Mouse (Mus musculus): Measurements from ENCODE around the gene Klrc3. TPM values are rescaled to one million over a fixed set of nuclear protein-coding genes. Genes with fewer than 3 reads are reported as not detected.
"Not testable (repeated sequence)": the region's sequence is repeated elsewhere in the genome, so short reads cannot be mapped to it uniquely, and the experiment has no call there.

Gene Klrc3
- not detected in 2 replicates for polyA plus RNA-seq (2015; fragmentation: Nextera tagmentation; extraction: Ambion mirVana)

GRCm38 (mm10) chr6:129643237-129643636 is at the start of gene Klrc3:
Gene Klrc3, minus strand, starts transcription at chr6:129643337.
- H3K27ac ChIP-seq; H3K9ac ChIP-seq; H3K4me2 ChIP-seq (replicated peaks); H3K9me3 ChIP-seq; ATAC-seq (ENCODE audit: low FRiP score, low read depth); H3K4me3 ChIP-seq; H3K36me3 ChIP-seq; H3K4me1 ChIP-seq; H3K27me3 ChIP-seq: not testable (repeated sequence)
- 85% methylated on average over 3 of the region's 3 CpGs for WGBS

- not testable (repeated sequence) for H3K4me1 ChIP-seq; H3K4me2 ChIP-seq (replicated peaks); H3K4me3 ChIP-seq; H3K27me3 ChIP-seq; H3K36me3 ChIP-seq; H3K9ac ChIP-seq; ATAC-seq (ENCODE audit: low FRiP score, low read depth); H3K9me3 ChIP-seq; H3K27ac ChIP-seq
- WGBS = 67% methylated on average over 10 of the region's 10 CpGs
Observed at GRCm38 (mm10) chr6:129691436-129691835, 48.3 kb upstream of the Klrc3 start.

- Histone ChIP-seq H3K4me1 (no peaks in the 10 kb centered on the region), H3K27ac (no peak overlapping the region), H3K27me3 (no peaks in the 10 kb centered on the region), H3K4me2 (replicated peaks) (no peak overlapping the region), H3K9me3 (no peaks in the 10 kb centered on the region), H3K36me3 (no peaks in the 10 kb centered on the region), H3K9ac (no peak overlapping the region), H3K4me3 (no peak overlapping the region)
- ATAC-seq (ENCODE audit: low FRiP score, low read depth) = no peak
- 47% methylated on average over 1 of the region's 1 CpGs for WGBS
Observed at GRCm38 (mm10) chr6:129680379-129680778, 37.2 kb upstream of the Klrc3 start.

GRCm38 (mm10) chr6:129678873-129679272 is 35.7 kb upstream of the Klrc3 start, which contains the start of gene Klrc1:
Gene Klrc1, minus strand, starts transcription at chr6:129678973.
- no peaks in the 10 kb centered on the region for H3K27me3 ChIP-seq
- ATAC-seq (ENCODE audit: low FRiP score, low read depth) = no peak
- no peak within 1 kb of the TSS for H3K4me3 ChIP-seq
- H3K9me3 ChIP-seq = no peaks in the 10 kb centered on the region
- H3K27ac ChIP-seq = no peak within 1 kb of the TSS
- H3K4me2 ChIP-seq (replicated peaks) = no peak within 1 kb of the TSS
- no peaks in the 10 kb centered on the region for H3K4me1 ChIP-seq
- no peak within 1 kb of the TSS for H3K9ac ChIP-seq
- H3K36me3 ChIP-seq = no peaks in the 10 kb centered on the region
- WGBS = 82% methylated on average over 3 of the region's 3 CpGs

- H3K4me1 ChIP-seq; H3K36me3 ChIP-seq; H3K4me2 ChIP-seq (replicated peaks); H3K27ac ChIP-seq; H3K4me3 ChIP-seq; H3K9me3 ChIP-seq; H3K9ac ChIP-seq; ATAC-seq (ENCODE audit: low FRiP score, low read depth); H3K27me3 ChIP-seq: not testable (repeated sequence)
- no CpG with 5 or more reads among the region's 3 CpGs for WGBS
Observed at GRCm38 (mm10) chr6:129661301-129661700, 18.2 kb upstream of the Klrc3 start.

- 74% methylated on average over 4 of the region's 4 CpGs for WGBS
- H3K36me3 ChIP-seq; H3K27me3 ChIP-seq; ATAC-seq (ENCODE audit: low FRiP score, low read depth); H3K9me3 ChIP-seq; H3K4me3 ChIP-seq; H3K9ac ChIP-seq; H3K4me2 ChIP-seq (replicated peaks); H3K4me1 ChIP-seq; H3K27ac ChIP-seq: not testable (repeated sequence)
Observed at GRCm38 (mm10) chr6:129660589-129660988, 17.5 kb upstream of the Klrc3 start, which contains the start of gene Klrc2. Gene Klrc2, minus strand, starts transcription at chr6:129660689.

- not testable (repeated sequence) for ATAC-seq (ENCODE audit: low FRiP score, low read depth); H3K4me2 ChIP-seq (replicated peaks); H3K9me3 ChIP-seq; H3K27ac ChIP-seq; H3K36me3 ChIP-seq; H3K27me3 ChIP-seq; H3K4me3 ChIP-seq; H3K9ac ChIP-seq; H3K4me1 ChIP-seq
- WGBS = no CpG with 5 or more reads among the region's 3 CpGs
Observed at GRCm38 (mm10) chr6:129644054-129644453, 917 bp upstream of the Klrc3 start.

- not testable (repeated sequence) for H3K4me1 ChIP-seq; H3K4me3 ChIP-seq; ATAC-seq (ENCODE audit: low FRiP score, low read depth); H3K36me3 ChIP-seq; H3K9ac ChIP-seq; H3K27me3 ChIP-seq; H3K27ac ChIP-seq; H3K4me2 ChIP-seq (replicated peaks); H3K9me3 ChIP-seq
- WGBS = 73% methylated on average over 2 of the region's 2 CpGs
Observed at GRCm38 (mm10) chr6:129631046-129631445, 12.1 kb downstream of the Klrc3 start.

- Histone ChIP-seq H3K27ac (no peak within 1 kb of the TSS), H3K4me2 (replicated peaks) (no peak within 1 kb of the TSS), H3K27me3 (no peaks in the 10 kb centered on the region), H3K4me1 (no peaks in the 10 kb centered on the region), H3K36me3 (no peaks in the 10 kb centered on the region), H3K9ac (no peak within 1 kb of the TSS), H3K9me3 (no peaks in the 10 kb centered on the region), H3K4me3 (no peak within 1 kb of the TSS)
- WGBS = 79% methylated on average over 4 of the region's 4 CpGs
- ATAC-seq (ENCODE audit: low FRiP score, low read depth) = no peak
Observed at GRCm38 (mm10) chr6:129623735-129624134, 19.4 kb downstream of the Klrc3 start, which contains the start of gene Klrk1. Gene Klrk1, minus strand, starts transcription at chr6:129623864.

- Histone ChIP-seq H3K36me3 (no peaks in the 10 kb centered on the region), H3K4me1 (no peaks in the 10 kb centered on the region), H3K9ac (no peak overlapping the region), H3K9me3 (no peaks in the 10 kb centered on the region), H3K27me3 (no peaks in the 10 kb centered on the region), H3K4me2 (replicated peaks) (no peak overlapping the region), H3K27ac (no peak overlapping the region), H3K4me3 (no peak overlapping the region)
- no peak for ATAC-seq (ENCODE audit: low FRiP score, low read depth)
Observed at GRCm38 (mm10) chr6:129608372-129608771, 34.8 kb downstream of the Klrc3 start.

- ATAC-seq (ENCODE audit: low FRiP score, low read depth) = no peak
- WGBS = 85% methylated on average over 3 of the region's 3 CpGs
- Histone ChIP-seq H3K4me1 (no peaks in the 10 kb centered on the region), H3K9me3 (no peaks in the 10 kb centered on the region), H3K4me3 (no peak within 1 kb of the TSS), H3K4me2 (replicated peaks) (no peak within 1 kb of the TSS), H3K27ac (no peak within 1 kb of the TSS), H3K9ac (no peak within 1 kb of the TSS), H3K36me3 (no peaks in the 10 kb centered on the region), H3K27me3 (no peaks in the 10 kb centered on the region)
Observed at GRCm38 (mm10) chr6:129591508-129591907, 51.6 kb downstream of the Klrc3 start, which contains the start of gene Klrd1. Gene Klrd1, plus strand, starts transcription at chr6:129591782.
